Mouse (Mus musculus) liver, adult (tissue): ENCODE results near the gene Slc35f3.

ENCODE experiments used
- GATA4 ChIP-seq: IDR thresholded peaks from 2 replicates; pipeline ENCODE4 v1.6.1; 2014; ENCODE audit warnings: mild to moderate bottlenecking, low read length; ENCODE audit not compliant: insufficient replicate concordance

Slc35f3 gene

DNA sequence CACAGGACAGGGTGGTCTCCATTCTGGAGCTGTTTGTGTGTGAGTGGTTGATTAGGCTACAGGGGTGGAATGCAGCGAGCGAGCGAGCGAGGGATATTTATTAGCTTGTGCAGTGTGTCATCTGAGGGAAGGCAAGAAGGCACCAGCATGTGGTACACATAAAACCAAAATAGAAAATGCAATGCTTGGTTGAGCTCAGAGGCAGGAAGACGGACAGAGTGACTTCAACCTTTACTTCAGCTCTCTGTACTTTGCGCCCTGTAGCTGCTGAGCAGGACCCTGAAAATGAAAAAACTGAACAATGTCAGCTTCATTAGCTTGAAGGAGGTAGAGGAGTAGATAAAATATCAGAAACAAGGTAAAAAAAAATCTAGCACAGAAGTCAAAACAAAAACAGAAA lies 3.2 kb downstream of the Slc35f3 start:
- TF ChIP-seq GATA4: no peak

DNA sequence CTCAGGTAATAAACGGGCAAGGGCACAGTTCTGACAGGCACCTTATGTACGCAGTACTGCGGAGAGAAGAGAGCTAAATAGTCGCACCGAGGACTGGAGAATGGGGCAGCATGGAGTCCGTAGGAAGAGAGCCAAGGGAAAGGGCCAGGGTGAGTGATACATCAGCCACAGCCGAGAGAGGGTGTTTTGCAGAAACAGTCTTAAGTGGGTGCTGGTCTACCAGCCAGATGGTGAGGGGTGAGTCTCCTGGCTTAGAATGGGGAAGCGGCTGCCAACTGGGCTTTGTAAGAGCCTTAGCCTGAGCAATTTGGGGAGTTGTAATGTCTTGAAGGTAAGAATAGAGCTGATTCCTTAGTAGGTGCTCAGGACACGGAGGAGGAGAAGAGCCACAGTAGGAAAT lies 8.8 kb downstream of the Slc35f3 start:
- TF ChIP-seq GATA4: no peak

DNA sequence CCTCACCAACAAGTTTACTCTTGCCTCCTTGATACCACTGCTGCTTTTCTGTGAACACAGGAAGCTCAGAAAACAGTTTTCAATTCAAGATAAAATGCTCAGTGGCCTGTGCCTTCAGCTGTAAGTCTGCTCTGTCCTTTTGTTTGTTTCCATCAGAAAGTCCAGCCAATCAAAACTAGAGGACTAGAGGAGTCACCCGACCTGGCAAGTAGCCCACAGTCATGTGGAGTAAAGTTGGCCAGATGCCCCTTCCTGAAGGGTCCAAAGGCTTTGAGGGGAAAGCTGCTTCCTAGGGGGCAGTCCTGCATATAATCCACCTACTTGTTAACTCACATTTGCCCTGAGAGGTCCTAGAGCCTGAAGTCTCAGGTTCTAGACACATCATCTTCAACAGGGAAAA lies 10.7 kb downstream of the Slc35f3 start:
- TF ChIP-seq GATA4: no peak

DNA sequence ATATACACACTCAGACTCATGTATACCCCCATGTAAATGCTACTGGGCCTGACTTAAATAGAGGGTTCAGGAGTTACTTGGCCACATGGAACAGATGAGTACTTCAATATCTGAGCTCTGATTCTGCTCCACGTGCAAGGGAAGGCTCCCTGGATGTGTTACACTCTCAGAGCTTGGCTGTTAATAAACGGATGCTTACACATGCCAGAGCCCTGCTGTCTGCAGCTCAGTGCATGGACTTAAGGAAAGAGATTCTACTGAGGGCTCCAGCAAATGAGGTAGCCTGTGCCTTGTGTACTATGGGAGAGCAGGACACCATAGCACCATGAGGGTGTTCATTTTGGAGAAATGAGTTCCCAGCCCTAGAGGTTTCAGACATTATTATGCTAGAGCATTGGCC lies 26.6 kb downstream of the Slc35f3 start:
- TF ChIP-seq GATA4: no peak

DNA sequence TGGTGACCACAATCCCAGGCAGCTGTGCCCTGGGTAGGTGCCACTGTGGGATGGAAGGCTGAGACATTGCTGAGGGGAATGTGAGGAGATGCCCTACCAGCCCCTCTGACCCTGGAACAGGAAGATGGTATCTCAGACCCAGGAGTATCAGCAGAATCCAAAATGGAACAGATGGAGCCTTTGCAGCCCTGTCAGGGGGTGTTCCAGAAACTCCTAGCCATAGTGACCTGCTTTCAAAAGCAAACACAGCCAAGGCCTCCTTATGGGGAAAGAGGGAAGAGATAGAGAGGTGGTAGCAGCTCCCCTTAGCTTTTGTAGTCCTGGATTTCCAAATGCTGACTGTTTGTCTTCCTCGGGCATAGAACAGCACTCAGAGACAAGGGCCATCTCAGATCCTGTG lies 27.8 kb downstream of the Slc35f3 start:
- TF ChIP-seq GATA4: no peak

DNA sequence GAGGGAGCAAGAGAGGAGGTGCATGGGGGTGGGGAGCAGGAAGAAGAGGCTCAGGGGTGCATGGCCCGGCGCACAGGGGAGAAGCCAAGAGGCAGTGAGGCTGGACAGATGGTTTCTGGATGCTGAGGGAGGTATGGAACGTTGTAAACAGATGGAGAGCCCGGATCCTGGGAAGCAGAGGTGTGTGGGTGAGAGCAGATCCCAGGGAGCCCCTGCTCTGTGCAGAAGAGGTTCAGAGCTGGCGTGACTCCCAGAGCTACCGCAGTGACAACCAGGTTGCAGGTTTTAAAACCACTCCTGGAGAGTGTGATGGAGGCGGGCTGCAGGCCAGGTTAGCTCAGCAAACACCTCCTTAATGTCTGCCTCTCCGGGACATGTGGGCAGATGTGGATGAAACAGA lies 28.4 kb downstream of the Slc35f3 start:
- no peak for TF ChIP-seq GATA4

DNA sequence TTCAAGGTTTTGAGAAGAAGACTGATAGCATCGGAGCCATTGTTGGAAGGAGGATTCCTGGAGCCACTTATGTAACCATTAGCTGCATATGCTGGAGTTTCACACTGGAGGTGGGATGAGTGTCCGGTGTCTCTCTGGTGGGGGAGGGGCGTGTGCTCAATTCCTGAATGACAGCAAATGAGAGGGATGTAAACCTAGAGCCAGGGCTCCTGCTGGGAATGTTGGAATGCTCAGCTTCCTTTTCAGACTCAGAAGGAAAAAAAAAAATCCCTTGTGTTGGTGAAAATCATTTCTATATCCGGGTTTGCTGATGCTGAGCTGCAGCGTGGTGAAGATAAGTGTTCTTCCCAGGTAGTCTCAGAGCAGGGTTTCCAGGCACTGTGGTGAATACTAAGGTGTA lies 29.4 kb downstream of the Slc35f3 start:
- no peak for TF ChIP-seq GATA4

DNA sequence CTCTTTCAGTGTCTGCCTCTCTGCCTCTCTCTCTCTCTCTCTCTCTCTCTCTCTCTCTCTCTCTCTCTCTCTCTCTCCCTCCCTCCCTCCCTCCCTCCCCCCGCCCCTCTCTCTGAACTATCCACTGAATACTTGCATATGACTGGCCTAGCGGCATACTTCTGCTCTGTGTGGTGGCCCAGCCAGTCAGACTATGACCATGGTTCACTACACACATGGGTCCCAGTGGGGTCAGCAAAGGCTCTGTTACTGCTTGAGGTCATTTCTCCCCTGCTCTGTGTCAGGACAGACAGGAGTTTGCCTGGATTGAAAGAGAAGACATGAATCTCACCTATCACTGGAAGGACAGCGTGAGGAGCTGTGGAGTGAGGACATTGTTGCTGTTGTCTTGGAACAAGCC lies 40.5 kb downstream of the Slc35f3 start:
- no peak for TF ChIP-seq GATA4

DNA sequence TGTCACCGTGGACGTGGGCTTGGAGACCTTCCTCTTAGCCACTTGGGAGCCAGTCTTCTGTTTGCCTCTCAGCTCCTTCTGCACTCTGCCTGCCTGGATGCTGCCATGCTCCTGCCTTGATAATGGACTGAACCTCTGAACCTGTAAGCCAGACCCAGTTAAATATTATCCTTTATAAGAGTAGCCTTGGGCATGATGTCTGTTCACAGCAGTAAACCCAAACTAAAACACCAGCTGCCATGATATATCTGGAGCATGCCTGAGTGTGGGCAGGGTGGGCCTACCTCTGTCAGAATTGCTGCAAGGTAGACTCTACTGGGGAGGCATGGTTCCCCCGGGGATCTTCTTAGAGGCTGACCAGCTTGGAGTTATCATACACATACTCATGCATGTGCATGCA lies 41.0 kb downstream of the Slc35f3 start:
- TF ChIP-seq GATA4: no peak

DNA sequence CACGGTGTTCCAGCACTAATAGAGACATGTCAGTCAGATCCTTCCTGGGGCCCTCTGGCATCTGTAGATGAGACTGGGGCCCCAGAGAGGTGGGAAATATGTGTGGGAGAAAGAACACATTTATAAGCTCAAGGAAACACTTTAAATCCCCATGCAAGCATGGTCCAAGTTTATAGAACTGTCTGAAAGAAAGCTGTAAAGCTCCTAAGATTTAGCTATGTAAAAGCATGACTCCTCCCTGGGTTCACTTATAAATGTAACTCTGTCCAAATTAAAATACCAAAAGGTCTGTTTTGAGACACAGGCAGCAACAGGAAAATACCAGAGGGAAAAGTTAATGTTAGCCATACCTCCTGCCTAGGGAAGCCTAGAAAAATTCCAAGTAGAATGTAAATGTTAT lies 42.8 kb downstream of the Slc35f3 start:
- no peak for TF ChIP-seq GATA4

DNA sequence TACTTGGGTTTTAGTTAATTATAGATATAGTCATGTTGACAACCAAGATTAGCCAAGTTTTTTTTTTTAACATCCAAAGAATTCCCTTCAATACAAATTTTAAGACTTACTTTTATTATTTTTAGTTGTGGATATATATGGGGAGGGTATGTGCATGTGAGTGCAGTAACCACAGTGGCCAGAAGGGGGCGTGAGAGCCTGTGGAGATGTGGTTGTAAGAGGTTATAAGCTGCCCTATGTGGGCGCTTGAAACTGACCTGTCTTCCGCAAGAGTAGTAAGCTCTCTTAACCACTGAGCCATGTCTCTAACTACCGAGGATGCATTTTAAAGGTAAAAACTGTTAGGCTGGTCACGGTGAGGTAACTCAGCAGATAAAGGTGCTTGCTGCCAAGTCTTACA lies 45.1 kb downstream of the Slc35f3 start:
- TF ChIP-seq GATA4: no peak

DNA sequence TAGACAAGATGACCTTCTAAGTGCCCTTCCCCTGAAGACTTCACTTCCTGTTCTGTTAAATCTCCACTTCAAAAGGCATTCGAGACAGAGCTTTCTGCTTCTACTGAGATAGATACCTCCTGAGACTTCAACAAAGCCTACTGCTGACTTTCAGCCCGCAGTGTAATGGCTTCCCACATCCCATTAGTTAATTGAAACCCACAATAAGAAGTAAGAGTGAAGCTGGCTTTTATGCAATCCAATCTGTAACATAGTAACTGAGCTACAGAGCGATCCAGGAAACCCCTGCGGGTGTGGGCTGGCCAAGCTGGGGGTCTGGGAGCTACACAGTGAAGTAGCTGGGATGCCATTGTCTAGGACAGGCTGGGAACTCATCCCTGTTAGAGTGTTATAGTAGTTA lies 46.7 kb downstream of the Slc35f3 start:
- TF ChIP-seq GATA4: no peak

DNA sequence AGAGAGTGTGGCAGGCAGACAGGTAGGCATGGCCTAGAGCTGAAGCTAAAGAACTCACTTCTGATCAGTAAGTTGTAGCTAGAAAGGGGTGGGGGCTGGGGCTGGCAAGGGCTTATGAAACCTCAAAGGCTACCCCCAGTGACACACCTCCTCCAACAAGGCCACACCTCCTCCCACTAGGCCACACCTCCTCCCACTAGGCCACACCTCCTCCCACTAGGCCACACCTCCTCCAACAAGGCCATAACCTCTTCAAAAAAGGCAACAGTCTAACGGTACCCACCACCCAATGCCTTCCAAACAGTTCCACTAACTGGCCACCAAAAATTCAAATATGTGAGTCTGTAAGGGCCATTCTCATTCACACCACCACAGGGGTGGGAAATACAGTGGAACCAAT lies 54.9 kb downstream of the Slc35f3 start:
- TF ChIP-seq GATA4: no peak

DNA sequence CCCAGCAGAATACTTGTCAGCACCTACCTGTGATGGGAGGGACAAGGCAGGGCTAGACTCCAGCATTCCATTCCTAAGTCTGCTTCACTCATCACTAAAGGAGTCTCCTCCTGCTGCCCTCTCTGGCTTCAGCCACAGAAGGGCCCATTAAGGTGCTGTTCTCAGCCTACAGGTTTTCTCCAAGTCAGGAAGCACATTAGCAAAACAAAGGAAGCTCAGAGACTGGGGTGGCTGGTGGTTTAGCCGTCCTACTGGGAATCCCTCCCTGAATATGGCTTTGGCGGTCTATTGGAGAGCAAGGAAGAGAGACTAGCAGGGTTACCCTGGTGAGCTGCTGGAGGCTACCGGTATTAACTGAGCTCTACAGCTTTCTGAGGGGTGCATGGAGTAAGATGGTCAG lies 59.6 kb downstream of the Slc35f3 start:
- no peak for TF ChIP-seq GATA4

DNA sequence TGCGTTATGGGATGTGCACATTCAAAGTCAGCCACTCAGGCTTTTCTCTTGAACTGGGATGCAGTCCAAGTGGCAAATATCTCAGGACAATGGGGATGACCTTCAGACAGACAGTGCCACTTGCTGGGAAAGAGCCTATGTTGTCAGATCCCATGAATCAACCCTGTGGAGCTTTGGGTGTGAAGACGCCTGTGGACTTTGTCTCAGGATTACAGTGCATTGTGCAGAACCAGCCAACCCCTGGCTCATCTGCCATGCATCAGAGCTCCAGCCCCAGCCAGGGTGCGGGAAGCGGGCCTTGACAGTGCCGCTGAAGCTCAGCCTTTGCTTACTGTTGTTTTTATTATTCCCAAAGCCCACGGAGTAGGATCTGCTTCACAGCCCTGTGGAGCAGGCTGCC lies 60.9 kb downstream of the Slc35f3 start:
- no peak for TF ChIP-seq GATA4

DNA sequence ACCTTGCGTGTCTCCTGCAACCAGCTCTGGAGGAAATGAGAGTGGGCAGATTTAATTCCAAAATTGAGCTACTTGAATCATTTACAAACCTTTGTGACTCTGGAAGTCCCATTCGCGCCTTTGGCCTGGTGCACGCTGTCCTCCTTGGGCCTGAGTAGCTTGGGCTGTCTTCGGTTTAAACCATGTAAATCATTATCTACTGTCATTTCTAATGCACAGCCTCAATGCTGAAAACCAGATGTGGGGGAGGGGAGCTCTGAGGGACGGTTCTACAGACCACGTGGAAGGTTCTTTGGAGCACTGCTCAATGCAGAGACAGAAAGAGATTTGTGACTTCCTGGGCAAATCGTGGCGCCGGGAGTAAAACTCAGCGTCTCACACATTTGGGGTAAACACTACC lies 61.7 kb downstream of the Slc35f3 start:
- TF ChIP-seq GATA4: no peak

DNA sequence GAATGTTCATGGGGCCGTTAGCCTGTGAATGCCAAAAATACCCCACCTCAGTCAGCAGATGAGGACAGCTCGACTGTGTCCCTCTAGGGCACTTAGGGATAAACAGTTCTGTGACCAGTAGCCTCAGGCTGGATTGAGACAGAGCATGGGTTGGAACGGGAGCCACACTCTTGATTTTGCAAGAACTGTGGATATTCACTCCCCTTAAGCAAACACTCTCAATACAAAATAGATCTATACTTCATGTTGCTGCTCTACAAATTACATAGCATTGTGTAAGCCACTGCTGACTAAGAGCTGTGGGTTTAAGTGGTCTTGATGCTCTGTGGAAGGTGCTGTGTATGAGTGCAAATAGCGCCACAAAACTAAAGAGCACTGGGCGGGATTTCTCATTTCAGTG lies 62.3 kb downstream of the Slc35f3 start:
- no peak for TF ChIP-seq GATA4

DNA sequence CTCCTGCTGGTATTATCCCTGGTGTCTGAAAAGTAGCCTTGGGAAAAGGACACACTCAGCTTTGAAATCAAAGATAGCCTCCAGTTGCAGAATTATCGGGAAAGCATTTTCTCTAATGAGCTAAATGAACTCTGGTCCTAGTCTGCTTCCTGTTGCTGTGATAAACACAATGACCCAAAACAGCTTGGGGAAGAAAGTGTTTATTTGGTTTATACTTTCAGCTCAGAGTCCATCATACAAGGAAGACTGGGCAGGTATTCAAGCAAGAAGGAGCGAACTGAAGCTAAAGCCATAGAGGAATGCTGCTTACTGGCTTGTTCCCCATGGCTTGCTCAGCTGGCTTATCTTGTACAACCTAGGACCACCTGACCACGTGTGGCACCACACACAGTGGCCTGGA lies 67.9 kb downstream of the Slc35f3 start:
- no peak for TF ChIP-seq GATA4
